Mouse (Mus musculus) intestine, embryonic 14.5 days (tissue): ENCODE measurements around the gene Prkci. TPM values are rescaled to one million over a fixed set of nuclear protein-coding genes. Genes with fewer than 3 reads are reported as not detected.

Experiments
- ATAC-seq: fragments of 200-750 bp; cut with Nextera tagmentation; replicated peaks from 2 replicates; pipeline ENCODE4 v1.8.0; 2017; ENCODE audit warnings: low read depth, moderate number of reproducible peaks, moderate TSS enrichment, moderate library complexity; ENCODE audit not compliant: low FRiP score, low TSS enrichment
- DNase-seq: peaks from one replicate; pipeline ENCODE4 v3.0.0-alpha.2; 2018; ENCODE audit warnings: low spot score
- H3K27ac ChIP-seq: fragments of 300-500 bp; sonication (generic); 2 replicates; pipeline ENCODE4 v1.5.1; 2014; ENCODE audit warnings: low read depth, mild to moderate bottlenecking, control low read depth
- H3K27me3 ChIP-seq: fragments of 300-500 bp; sonication (generic); replicated peaks from 2 replicates; pipeline ENCODE4 v1.6.1; 2014; ENCODE audit warnings: low read length, control low read depth; ENCODE audit not compliant: control insufficient read depth, insufficient read depth
- H3K36me3 ChIP-seq: fragments of 300-500 bp; sonication (generic); 2 replicates; pipeline ENCODE4 v1.6.1; 2014; ENCODE audit warnings: low read length, control low read depth; ENCODE audit not compliant: control insufficient read depth, insufficient read depth
- H3K4me1 ChIP-seq: fragments of 300-500 bp; sonication (generic); replicated peaks from 2 replicates; pipeline ENCODE4 v1.6.1; 2014; ENCODE audit warnings: low read length, control low read depth, mixed read lengths; ENCODE audit not compliant: control insufficient read depth, insufficient read depth
- H3K4me2 ChIP-seq: fragments of 300-500 bp; sonication (generic); 2 replicates; pipeline ENCODE4 v1.6.1; 2014; ENCODE audit warnings: low read length
- H3K4me3 ChIP-seq: fragments of 300-500 bp; sonication (generic); 2 replicates; pipeline ENCODE4 v1.5.1; 2014; ENCODE audit warnings: low read depth, low read length, control low read depth, mixed read lengths
- H3K9ac ChIP-seq: fragments of 300-500 bp; sonication (generic); 2 replicates; pipeline ENCODE4 v1.6.1; 2014; ENCODE audit warnings: mild to moderate bottlenecking, low read length
- H3K9me3 ChIP-seq: fragments of 300-500 bp; sonication (generic); 2 replicates; pipeline ENCODE4 v1.6.1; 2016; ENCODE audit warnings: low read length, control low read depth; ENCODE audit not compliant: control insufficient read depth
- WGBS: fragments of 180-500 bp; shearing (Covaris S2); extraction: QIAGEN DNeasy Blood & Tissue Kit; methylation state at CpG from one replicate; pipeline ENCODE4 v1.1.7; 2014; 5-methylcytosine and 5-hydroxymethylcytosine counted together
- polyA plus RNA-seq: library from polyadenylated mRNA; unstranded; fragments of >200 nt; fragmentation: Nextera tagmentation; extraction: Ambion mirVana; gene quantifications from 2 replicates; pipeline ENCODE4 v1.2.1, GENCODE M21; 2014

Prkci gene
- polyA plus RNA-seq, 1 experiment from 2014 or later = 48.0 TPM

DNA sequence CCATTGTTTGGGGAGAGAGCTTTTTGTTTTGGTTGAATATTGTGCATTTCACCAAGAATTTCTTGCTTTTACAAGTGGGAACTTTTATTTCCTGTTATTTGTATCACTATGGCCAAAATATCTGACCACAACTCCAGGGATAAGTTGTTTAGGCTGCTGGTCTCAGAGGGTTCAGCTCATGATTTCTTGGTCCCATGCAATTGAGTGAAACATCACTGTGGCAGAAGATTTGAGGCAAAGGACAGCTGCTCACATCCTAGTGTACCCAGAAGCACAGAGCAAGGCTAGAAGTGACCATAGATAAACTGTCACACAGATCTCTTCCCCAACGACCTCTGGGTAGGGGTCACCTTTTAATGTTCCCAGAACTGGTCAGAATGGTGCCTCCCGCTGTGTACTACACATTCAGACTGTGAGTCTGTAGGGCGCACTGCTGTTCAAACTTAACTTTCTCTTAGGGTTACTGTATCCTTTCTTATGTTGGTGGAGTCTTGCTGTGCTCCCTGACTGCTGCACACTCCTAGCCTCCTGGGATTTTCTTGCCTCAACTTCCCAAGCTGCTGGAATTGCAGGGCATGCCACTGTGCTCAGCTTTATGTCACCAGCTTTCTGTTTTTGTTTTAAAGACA is 5.6 kb downstream of the Prkci start:
- Histone ChIP-seq H3K27me3 (no peaks in the 10 kb centered on the region), H3K4me1 (peaks cover 28% of the 10 kb centered on the region), H3K36me3 (no peaks in the 10 kb centered on the region), H3K9ac (no peak overlapping the region), H3K4me2 (no peak overlapping the region), H3K9me3 (no peaks in the 10 kb centered on the region), H3K27ac (no peak overlapping the region), H3K4me3 (no peak overlapping the region)
- DNase-seq (no peak), ATAC-seq (no peak)
- 51% methylated on average over 3 of the region's 3 CpGs for WGBS

- H3K9me3 ChIP-seq = no peaks in the 10 kb centered on the region
- DNase-seq (no peak), ATAC-seq (no peak)
- peaks cover 10% of the 10 kb centered on the region for H3K4me1 ChIP-seq
- WGBS = 82% methylated on average over 6 of the region's 6 CpGs
- no peak overlapping the region for H3K9ac ChIP-seq
- H3K27me3 ChIP-seq = no peaks in the 10 kb centered on the region
- no peak overlapping the region for H3K4me2 ChIP-seq
- no peaks in the 10 kb centered on the region for H3K36me3 ChIP-seq
- H3K27ac ChIP-seq = no peak overlapping the region
- H3K4me3 ChIP-seq = no peak overlapping the region
Measured at GRCm38 (mm10) chr3:31004320-31005209, 9.0 kb downstream of the Prkci start.

DNA sequence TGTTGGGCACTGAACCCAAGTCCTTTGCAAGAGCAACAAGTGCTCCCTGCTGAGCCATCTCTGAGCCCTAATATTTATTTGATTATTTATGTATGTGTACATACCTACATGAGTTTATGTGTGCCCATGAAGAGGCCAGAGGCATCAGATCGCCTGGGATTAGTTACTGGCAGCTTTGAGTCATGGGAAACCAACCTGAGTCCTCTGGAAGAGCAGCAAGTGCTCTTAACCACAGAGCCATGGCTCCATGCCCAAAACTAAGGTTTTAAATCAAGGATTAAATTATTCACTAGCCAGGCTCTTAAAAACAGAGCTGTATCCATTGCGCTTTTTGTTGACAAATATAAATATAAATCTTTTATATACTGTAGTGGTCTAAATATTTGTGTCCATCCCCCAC is 18.8 kb downstream of the Prkci start:
- Histone ChIP-seq H3K4me1 (peaks cover 26% of the 10 kb centered on the region), H3K4me3 (no peak overlapping the region), H3K9me3 (no peaks in the 10 kb centered on the region), H3K9ac (no peak overlapping the region), H3K27ac (no peak overlapping the region), H3K27me3 (no peaks in the 10 kb centered on the region), H3K36me3 (peaks cover 3% of the 10 kb centered on the region), H3K4me2 (no peak overlapping the region)
- 76% methylated on average over 2 of the region's 2 CpGs for WGBS
- ATAC-seq (no peak), DNase-seq (no peak)

- Histone ChIP-seq H3K9me3 (no peaks in the 10 kb centered on the region), H3K4me3 (no peak overlapping the region), H3K27me3 (no peaks in the 10 kb centered on the region), H3K4me2 (0 out of 2 replicates have a peak overlapping the region, but pooled peaks have one; percentile 22), H3K36me3 (peaks cover 8% of the 10 kb centered on the region), H3K4me1 (peaks cover 26% of the 10 kb centered on the region), H3K9ac (no peak overlapping the region), H3K27ac (peak overlapping the region; percentile 47)
- 43% methylated on average over 10 of the region's 10 CpGs for WGBS
- ATAC-seq (no peak; the same call in 1 of the 2 replicates), DNase-seq (no peak)
Measured at GRCm38 (mm10) chr3:31015682-31016443, 20.3 kb downstream of the Prkci start.

DNA sequence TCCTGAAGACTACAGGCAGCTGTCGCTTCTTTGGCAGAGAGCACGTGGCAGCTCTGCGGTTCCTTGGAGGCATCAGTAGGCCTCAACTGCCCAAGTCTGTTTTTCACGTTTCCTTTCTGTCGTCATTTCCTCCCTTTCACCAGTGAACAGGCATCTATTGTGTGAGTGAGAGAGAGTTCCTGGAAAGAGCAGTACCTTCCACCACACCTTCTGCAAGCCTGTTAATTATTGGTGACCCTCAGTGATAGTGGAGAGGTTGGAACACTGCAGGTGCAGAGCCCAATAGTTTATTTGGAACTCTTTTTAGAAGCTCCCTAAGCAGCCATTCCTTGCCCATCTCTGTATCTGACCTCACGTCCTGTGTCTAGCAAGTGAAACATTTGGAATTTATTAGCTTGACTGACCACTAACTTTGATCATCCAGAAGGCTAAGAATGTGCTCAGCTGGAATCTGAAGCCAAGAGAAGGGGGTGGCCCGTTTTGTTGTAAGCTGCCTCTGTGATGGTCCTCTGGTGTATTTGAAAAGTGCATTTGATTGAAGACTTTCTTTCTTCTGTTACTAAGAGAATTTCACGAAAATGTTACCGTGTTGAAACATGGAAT is 21.1 kb downstream of the Prkci start:
- ATAC-seq (peak; percentile 67; the same call in 1 of the 2 replicates), DNase-seq (no peak)
- no peak overlapping the region for H3K4me2 ChIP-seq
- WGBS = 36% methylated on average over 9 of the region's 9 CpGs
- no peak overlapping the region for H3K9ac ChIP-seq
- H3K36me3 ChIP-seq = peaks cover 8% of the 10 kb centered on the region
- peak overlapping the region; percentile 47; the same call in 1 of the 2 replicates for H3K27ac ChIP-seq
- H3K27me3 ChIP-seq = no peaks in the 10 kb centered on the region
- H3K4me3 ChIP-seq = no peak overlapping the region
- H3K4me1 ChIP-seq = peaks cover 26% of the 10 kb centered on the region
- no peaks in the 10 kb centered on the region for H3K9me3 ChIP-seq

- H3K9me3 ChIP-seq = no peaks in the 10 kb centered on the region
- no peak overlapping the region for H3K4me2 ChIP-seq
- peaks cover 26% of the 10 kb centered on the region for H3K4me1 ChIP-seq
- 50% methylated on average over 4 of the region's 4 CpGs for WGBS
- ATAC-seq (no peak), DNase-seq (no peak)
- no peaks in the 10 kb centered on the region for H3K27me3 ChIP-seq
- no peak overlapping the region for H3K4me3 ChIP-seq
- H3K9ac ChIP-seq = no peak overlapping the region
- H3K36me3 ChIP-seq = peaks cover 8% of the 10 kb centered on the region
- H3K27ac ChIP-seq = no peak overlapping the region
Measured at GRCm38 (mm10) chr3:31017652-31018051, 22.1 kb downstream of the Prkci start.

GRCm38 (mm10) chr3:31019287-31019686 is 23.7 kb downstream of the Prkci start:
- Histone ChIP-seq H3K4me3 (no peak overlapping the region), H3K4me2 (no peak overlapping the region), H3K9me3 (no peaks in the 10 kb centered on the region), H3K27me3 (no peaks in the 10 kb centered on the region), H3K36me3 (peaks cover 8% of the 10 kb centered on the region), H3K4me1 (peaks cover 29% of the 10 kb centered on the region), H3K27ac (no peak overlapping the region), H3K9ac (no peak overlapping the region)
- ATAC-seq (no peak), DNase-seq (no peak)
- 90% methylated on average over 1 of the region's 1 CpGs for WGBS

DNA sequence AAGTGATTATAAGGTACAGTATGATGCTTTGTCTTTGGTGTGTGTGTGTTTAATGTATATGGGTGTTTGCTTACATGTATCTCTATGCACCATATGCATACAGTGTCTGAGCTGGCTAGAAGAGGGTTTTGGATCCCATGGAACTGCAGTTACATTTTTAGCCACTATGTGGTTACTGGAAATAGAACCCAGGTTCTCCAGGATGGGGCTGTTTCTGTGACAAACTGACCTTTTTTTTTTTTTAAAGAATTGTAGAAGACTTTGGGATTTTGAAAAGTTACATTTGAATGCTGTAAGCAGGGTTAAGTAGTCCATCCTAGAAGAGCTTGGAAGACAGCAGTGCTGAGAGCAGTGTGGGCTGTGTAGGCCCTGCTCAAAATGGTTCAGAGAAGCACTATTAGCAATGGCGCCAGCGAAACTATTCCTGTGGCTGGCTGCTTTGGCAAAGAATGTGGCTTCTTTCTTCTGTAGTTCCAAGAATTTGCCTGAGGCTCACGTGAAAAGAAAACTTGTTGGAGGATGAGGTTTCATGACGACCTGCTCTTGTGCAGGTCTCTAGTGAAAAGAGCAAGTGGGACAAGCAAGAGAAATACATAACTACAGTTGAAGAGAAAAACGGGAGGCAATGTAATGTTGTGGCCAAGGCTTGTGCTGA is 24.4 kb downstream of the Prkci start:
- H3K4me3 ChIP-seq = no peak overlapping the region
- H3K27ac ChIP-seq = no peak overlapping the region
- H3K9me3 ChIP-seq = no peaks in the 10 kb centered on the region
- ATAC-seq (no peak), DNase-seq (no peak)
- peaks cover 24% of the 10 kb centered on the region for H3K4me1 ChIP-seq
- no peaks in the 10 kb centered on the region for H3K27me3 ChIP-seq
- WGBS = 93% methylated on average over 5 of the region's 5 CpGs
- H3K4me2 ChIP-seq = no peak overlapping the region
- no peak overlapping the region for H3K9ac ChIP-seq
- peaks cover 8% of the 10 kb centered on the region for H3K36me3 ChIP-seq
